In the genomic region with DNA sequence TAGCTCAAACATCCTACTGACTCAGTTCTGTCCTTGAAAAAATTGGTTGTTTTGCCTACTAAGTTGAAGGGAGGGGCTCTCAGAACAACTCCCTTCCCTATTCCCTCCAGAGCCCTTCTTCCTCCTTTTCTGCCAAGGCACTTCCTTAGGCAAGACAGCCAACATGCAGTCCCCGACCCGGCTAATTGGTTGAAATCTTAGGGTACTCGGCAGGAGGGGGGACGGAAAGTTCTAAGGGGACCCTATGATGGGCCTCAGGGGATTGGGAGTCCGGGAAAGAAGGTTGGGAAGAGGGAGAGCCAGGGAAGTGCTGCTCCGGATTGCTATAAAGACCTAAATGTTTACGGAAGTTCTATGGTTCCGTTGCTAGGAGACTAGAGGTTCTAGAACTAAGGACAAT, we compare ENCODE assay signal across 7 mouse cellular contexts. TPM values are rescaled to one million over a fixed set of nuclear protein-coding genes. Genes with fewer than 3 reads are reported as not detected.
DNase-seq lines count a peak whose midpoint lies in the region; ATAC-seq and TF ChIP-seq lines count a peak whose summit lies in the region.

No protein-coding gene starts in this region.

- peak; percentile 18 for DNase-seq in urinary bladder, postnatal 25 days (ENCODE audit: low spot score)
- DNase-seq in urinary bladder, adult 2 months (ENCODE audit: low spot score) = no peak
- no peak for DNase-seq in forebrain, postnatal 0 days
- DNase-seq in midbrain, postnatal 0 days (ENCODE audit: low spot score) = no peak
- no peak for DNase-seq in spleen, postnatal 14 days (ENCODE audit: low spot score in 2 of 2)
- DNase-seq in layer of hippocampus, adult 8-10 months (ENCODE audit: low spot score in 2 of 2) = no peak

- H3K9ac ChIP-seq in forebrain, postnatal 0 days = peak overlapping the region; percentile 99; the same call in 1 of the 2 replicates
- H3K9ac ChIP-seq in limb, embryonic 13.5 days = peak overlapping the region; percentile 43
- no peak overlapping the region; the same call in 1 of the 2 replicates for H3K9ac ChIP-seq in midbrain, postnatal 0 days (replicated peaks; ENCODE audit: low read length, poor library complexity, severe bottlenecking)

- no peak overlapping the region for H3K27ac ChIP-seq in forebrain, postnatal 0 days (ENCODE audit: low read depth, low read length)
- no peak overlapping the region for H3K27ac ChIP-seq in limb, embryonic 13.5 days
- peak overlapping the region; percentile 93; the same call in 1 of the 2 replicates for H3K27ac ChIP-seq in midbrain, postnatal 0 days (ENCODE audit: low read depth, low read length)

- WGBS in forebrain, postnatal 0 days = 11% methylated on average over 8 of the region's 8 CpGs
- WGBS in limb, embryonic 13.5 days = 9% methylated on average over 8 of the region's 8 CpGs
- 10% methylated on average over 8 of the region's 8 CpGs for WGBS in midbrain, postnatal 0 days

- H3K4me3 ChIP-seq in forebrain, postnatal 0 days (ENCODE audit: low read depth, low read length) = no peak overlapping the region; the same call in 1 of the 2 replicates
- H3K4me3 ChIP-seq in limb, embryonic 13.5 days = peak overlapping the region; percentile 98
- peak overlapping the region; percentile 100 for H3K4me3 ChIP-seq in midbrain, postnatal 0 days (ENCODE audit: low read depth, low read length)

- peaks cover 40% of the 10 kb centered on the region for H3K36me3 ChIP-seq in forebrain, postnatal 0 days (ENCODE audit: insufficient read depth)
- H3K36me3 ChIP-seq in limb, embryonic 13.5 days = peaks cover 26% of the 10 kb centered on the region
- peaks cover 33% of the 10 kb centered on the region for H3K36me3 ChIP-seq in midbrain, postnatal 0 days (ENCODE audit: insufficient read depth, low read length)

- no peak for ATAC-seq in forebrain, postnatal 0 days
- ATAC-seq in limb, embryonic 13.5 days (ENCODE audit: low FRiP score, low read depth) = no peak
- ATAC-seq in midbrain, postnatal 0 days (ENCODE audit: low FRiP score) = no peak

- H3K27me3 ChIP-seq in forebrain, postnatal 0 days (ENCODE audit: insufficient read depth, low read length) = no peaks in the 10 kb centered on the region
- H3K27me3 ChIP-seq in limb, embryonic 13.5 days = no peaks in the 10 kb centered on the region
- no peaks in the 10 kb centered on the region for H3K27me3 ChIP-seq in midbrain, postnatal 0 days (ENCODE audit: insufficient read depth, low read length)

- H3K9me3 ChIP-seq in forebrain, postnatal 0 days (ENCODE audit: low read length) = no peaks in the 10 kb centered on the region
- no peaks in the 10 kb centered on the region for H3K9me3 ChIP-seq in limb, embryonic 13.5 days
- H3K9me3 ChIP-seq in midbrain, postnatal 0 days (ENCODE audit: low read length) = no peaks in the 10 kb centered on the region

- H3K4me2 ChIP-seq in forebrain, postnatal 0 days (ENCODE audit: low read depth) = peak overlapping the region; percentile 90
- H3K4me2 ChIP-seq in limb, embryonic 13.5 days (replicated peaks) = peak overlapping the region; percentile 77
- peak overlapping the region; percentile 90 for H3K4me2 ChIP-seq in midbrain, postnatal 0 days (ENCODE audit: low read depth, low read length, poor library complexity, severe bottlenecking)

- H3K4me1 ChIP-seq in forebrain, postnatal 0 days (ENCODE audit: insufficient read depth) = 0 out of 2 replicates have a peak, but pooled peaks cover 4% of the 10 kb centered on the region
- peaks cover 15% of the 10 kb centered on the region for H3K4me1 ChIP-seq in limb, embryonic 13.5 days
- peaks cover 6% of the 10 kb centered on the region; the same call in 1 of the 2 replicates for H3K4me1 ChIP-seq in midbrain, postnatal 0 days (ENCODE audit: insufficient read depth, low read length)

- TF ChIP-seq CTCF in forebrain, postnatal 0 days (IDR thresholded peaks at IDR 0.05; ENCODE audit: low read depth) = no peak
- TF ChIP-seq CTCF in midbrain, postnatal 0 days (IDR thresholded peaks at IDR 0.05) = no peak

RNA-seq across cellular contexts. Expression of a gene that starts 0.2 kb away (rescaled TPM):
- polyA plus RNA-seq in urinary bladder, adult 2 months (2012; rRNA removed) = 118 and 119 TPM in 2 replicates
- total RNA-seq in forebrain, postnatal 0 days (2014; rRNA removed) = 120 and 158 TPM in 2 replicates
- polyA plus RNA-seq in forebrain, postnatal 0 days (2015; fragmentation: Nextera tagmentation; extraction: Ambion mirVana) = 134 and 137 TPM in 2 replicates
- polyA plus RNA-seq in limb, embryonic 13.5 days (2015; fragmentation: Nextera tagmentation; extraction: Ambion mirVana) = 97.1 and 105 TPM in 2 replicates
- 193 and 244 TPM in 2 replicates for total RNA-seq in midbrain, postnatal 0 days (2014; rRNA removed)
- polyA plus RNA-seq in midbrain, postnatal 0 days (2015; fragmentation: Nextera tagmentation; extraction: Ambion mirVana) = 142 and 157 TPM in 2 replicates
- 100 to 1,000 TPM; 138 to 156 (median 152) TPM for total RNA-seq in layer of hippocampus, adult 8-10 months (2022)

RNA-seq across cellular contexts. Expression of a gene that starts 0.4 kb away (rescaled TPM):
- 2.2 and 2.7 TPM in 2 replicates for polyA plus RNA-seq in urinary bladder, adult 2 months (2012; rRNA removed)
- total RNA-seq in forebrain, postnatal 0 days (2014; rRNA removed) = not detected in 2 replicates
- polyA plus RNA-seq in forebrain, postnatal 0 days (2015; fragmentation: Nextera tagmentation; extraction: Ambion mirVana) = 0.53 and 0.62 TPM in 2 replicates
- 0.65 and 1.9 TPM in 2 replicates for polyA plus RNA-seq in limb, embryonic 13.5 days (2015; fragmentation: Nextera tagmentation; extraction: Ambion mirVana)
- not detected in 2 replicates for total RNA-seq in midbrain, postnatal 0 days (2014; rRNA removed)
- 0.72 and 0.79 TPM in 2 replicates for polyA plus RNA-seq in midbrain, postnatal 0 days (2015; fragmentation: Nextera tagmentation; extraction: Ambion mirVana)
- total RNA-seq in layer of hippocampus, adult 8-10 months (2022) = 1 to 10 TPM in 1 of 4 experiments, not detected in 3; 1.0 TPM

RNA-seq across cellular contexts. Expression of a gene that starts 25.1 kb away (rescaled TPM):
- 0.65 and 0.72 TPM in 2 replicates for polyA plus RNA-seq in urinary bladder, adult 2 months (2012; rRNA removed)
- 104 and 160 TPM in 2 replicates for total RNA-seq in forebrain, postnatal 0 days (2014; rRNA removed)
- polyA plus RNA-seq in forebrain, postnatal 0 days (2015; fragmentation: Nextera tagmentation; extraction: Ambion mirVana) = 38.3 and 45.3 TPM in 2 replicates
- 0.33 and 0.66 TPM in 2 replicates for polyA plus RNA-seq in limb, embryonic 13.5 days (2015; fragmentation: Nextera tagmentation; extraction: Ambion mirVana)
- total RNA-seq in midbrain, postnatal 0 days (2014; rRNA removed) = 235 and 283 TPM in 2 replicates
- 66.2 and 72.8 TPM in 2 replicates for polyA plus RNA-seq in midbrain, postnatal 0 days (2015; fragmentation: Nextera tagmentation; extraction: Ambion mirVana)
- total RNA-seq in layer of hippocampus, adult 8-10 months (2022) = 100 to 1,000 TPM; 433 to 476 (median 455) TPM

RNA-seq across cellular contexts. Expression of a gene that starts 26.1 kb away (rescaled TPM):
- polyA plus RNA-seq in urinary bladder, adult 2 months (2012; rRNA removed) = not detected in 2 replicates
- total RNA-seq in forebrain, postnatal 0 days (2014; rRNA removed) = 14.3 and 37.2 TPM in 2 replicates
- 10.3 and 13.6 TPM in 2 replicates for polyA plus RNA-seq in forebrain, postnatal 0 days (2015; fragmentation: Nextera tagmentation; extraction: Ambion mirVana)
- 0.20 TPM in 1 of 2 replicates, not detected in the other for polyA plus RNA-seq in limb, embryonic 13.5 days (2015; fragmentation: Nextera tagmentation; extraction: Ambion mirVana)
- total RNA-seq in midbrain, postnatal 0 days (2014; rRNA removed) = 32.3 and 44.5 TPM in 2 replicates
- 16.2 and 17.6 TPM in 2 replicates for polyA plus RNA-seq in midbrain, postnatal 0 days (2015; fragmentation: Nextera tagmentation; extraction: Ambion mirVana)
- 10 to 100 TPM; 27.2 to 41.0 (median 31.5) TPM for total RNA-seq in layer of hippocampus, adult 8-10 months (2022)

RNA-seq across cellular contexts. Expression of a gene that starts 38.9 kb away (rescaled TPM):
- polyA plus RNA-seq in urinary bladder, adult 2 months (2012; rRNA removed) = 46.2 and 52.7 TPM in 2 replicates
- total RNA-seq in forebrain, postnatal 0 days (2014; rRNA removed) = 4.8 and 6.9 TPM in 2 replicates
- polyA plus RNA-seq in forebrain, postnatal 0 days (2015; fragmentation: Nextera tagmentation; extraction: Ambion mirVana) = 3.3 and 3.4 TPM in 2 replicates
- polyA plus RNA-seq in limb, embryonic 13.5 days (2015; fragmentation: Nextera tagmentation; extraction: Ambion mirVana) = 5.5 and 5.6 TPM in 2 replicates
- total RNA-seq in midbrain, postnatal 0 days (2014; rRNA removed) = 4.2 and 7.2 TPM in 2 replicates
- polyA plus RNA-seq in midbrain, postnatal 0 days (2015; fragmentation: Nextera tagmentation; extraction: Ambion mirVana) = 3.9 and 4.4 TPM in 2 replicates
- total RNA-seq in layer of hippocampus, adult 8-10 months (2022) = 10 to 100 TPM; 10.5 to 17.2 (median 14.1) TPM

Comparison
In these comparisons a context has a peak if more than half of its experiments do, and no peak if none do; other contexts are left out.
1. RNA of a gene that starts 25.1 kb away (polyA plus RNA-seq): 66.2 to 72.8 TPM in midbrain, postnatal 0 days and 38.3 to 45.3 TPM in forebrain, postnatal 0 days; 0.65 to 0.72 TPM in urinary bladder, adult 2 months and 0.33 to 0.66 TPM in limb, embryonic 13.5 days; every median in the first group is over 10 times any median in the second.
2. Peak in every context shown above with its lines, with median percentiles within 50 percentile points of each other: H3K4me2 ChIP-seq.